Mouse (Mus musculus) induced T-regulatory cell, adult 2 months (primary cell): Measurements from ENCODE around the gene Cnfn.

Experiments
- DNase-seq: peaks from one replicate; pipeline ENCODE4 v3.0.0-alpha.2; 2012; ENCODE audit warnings: low read depth

The Cnfn gene

GRCm38 (mm10) chr7:25390054-25390770, 20.7 kb upstream of the Cnfn start:
- DNase-seq, result no peak

- DNase-seq, result no peak
Measured at GRCm38 (mm10) chr7:25388916-25389315, 19.4 kb upstream of the Cnfn start.

- no peak for DNase-seq
Measured at GRCm38 (mm10) chr7:25387811-25388440, 18.4 kb upstream of the Cnfn start.

GRCm38 (mm10) chr7:25385850-25386555, 16.5 kb upstream of the Cnfn start:
- DNase-seq, result peak; percentile 82

- DNase-seq, result no peak
Measured at GRCm38 (mm10) chr7:25385259-25385658, 15.7 kb upstream of the Cnfn start.

- no peak for DNase-seq
Measured at GRCm38 (mm10) chr7:25384818-25385217, 15.3 kb upstream of the Cnfn start.

GRCm38 (mm10) chr7:25384318-25384717, 14.8 kb upstream of the Cnfn start:
- DNase-seq, result no peak

- no peak for DNase-seq
Measured at GRCm38 (mm10) chr7:25383891-25384290, 14.4 kb upstream of the Cnfn start.

GRCm38 (mm10) chr7:25383385-25383784, 13.9 kb upstream of the Cnfn start:
- no peak for DNase-seq

- DNase-seq, result no peak
Measured at GRCm38 (mm10) chr7:25382541-25382940, 13.0 kb upstream of the Cnfn start.

- DNase-seq, result no peak
Measured at GRCm38 (mm10) chr7:25381284-25381680, 11.8 kb upstream of the Cnfn start.

GRCm38 (mm10) chr7:25380392-25381283, 11.1 kb upstream of the Cnfn start:
- peak; percentile 48 for DNase-seq

GRCm38 (mm10) chr7:25379551-25380351, 10.2 kb upstream of the Cnfn start:
- DNase-seq, result peak; percentile 87

- DNase-seq, result no peak
Measured at GRCm38 (mm10) chr7:25378181-25379100, 8.9 kb upstream of the Cnfn start.

GRCm38 (mm10) chr7:25377100-25377700, 7.7 kb upstream of the Cnfn start:
- peak; percentile 23 for DNase-seq

GRCm38 (mm10) chr7:25376556-25376955, 7.0 kb upstream of the Cnfn start:
- DNase-seq, result no peak

GRCm38 (mm10) chr7:25372441-25372840, 2.9 kb upstream of the Cnfn start:
- no peak for DNase-seq

- DNase-seq, result no peak
Measured at GRCm38 (mm10) chr7:25368333-25368732, 1.2 kb downstream of the Cnfn start.

GRCm38 (mm10) chr7:25367632-25368293, 1.8 kb downstream of the Cnfn start:
- no peak for DNase-seq
